Mouse (Mus musculus) stomach, postnatal 0 days (tissue): ENCODE results near the gene Carhsp1.

Experiments
- CTCF ChIP-seq: IDR thresholded peaks from 2 replicates; pipeline ENCODE4 v1.5.1; 2016; ENCODE audit warnings: antibody characterized with exemption, low read depth, mild to moderate bottlenecking, moderate library complexity
- EP300 ChIP-seq: optimal IDR thresholded peaks from 2 replicates; pipeline ENCODE3; 2016; ENCODE audit warnings: antibody characterized with exemption

GRCm38 (mm10) chr16:8699556-8699955 lies 27.6 kb upstream of the Carhsp1 start:
- no peak for TF ChIP-seq EP300
- no peak for TF ChIP-seq CTCF
